Mouse (Mus musculus): Measurements from ENCODE around the gene Olfr524.

DNA sequence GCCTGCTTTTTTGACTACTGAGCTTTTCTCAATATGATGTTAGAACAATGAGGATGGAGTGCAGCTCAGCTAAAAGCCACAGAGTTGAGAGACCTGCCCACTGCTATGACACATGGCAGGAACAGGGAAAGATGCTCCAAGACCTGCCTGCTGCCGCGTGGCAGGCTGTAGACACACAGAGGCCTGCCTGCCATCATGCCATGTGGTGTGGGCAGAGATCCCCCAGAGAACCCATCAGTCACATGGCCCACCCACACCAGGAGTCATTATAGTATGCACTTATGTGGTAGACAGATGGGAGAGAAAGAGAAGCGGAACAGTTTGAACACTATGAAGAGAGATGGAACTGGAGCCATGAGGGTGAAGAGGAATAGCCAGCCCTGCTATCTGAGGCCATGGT, 27.9 kb upstream of the Olfr524 start:
- TF ChIP-seq CTCF (conservative IDR thresholded peaks at IDR 0.05; ENCODE audit: insufficient read depth, insufficient read length, low read depth, low read length) (no peak), POLR2A (IDR thresholded peaks at IDR 0.05; ENCODE audit: low read depth, low read length) (no peak)

Measured in kidney, adult 2 months (tissue).